Mouse (Mus musculus) natural killer cell, adult 2 months (primary cell): Measurements from ENCODE around the gene Gfra1.
A peak's percentile ranks its signal among the peaks of the same experiment; 100 is the strongest.

Source experiments
- DNase-seq, 2 experiments: peaks; one replicate each; pipeline ENCODE4 v3.0.0; 2022; ENCODE audit warnings: low spot score in 2 of 2

Gene Gfra1

GRCm38 (mm10) chr19:58391796-58392195, 63.9 kb downstream of the Gfra1 start:
- DNase-seq: peak in 1 of 2 experiments; percentile 18

- no peak for DNase-seq
Measured at GRCm38 (mm10) chr19:58389466-58389865, 66.2 kb downstream of the Gfra1 start.

GRCm38 (mm10) chr19:58388851-58389447, 66.8 kb downstream of the Gfra1 start:
- no peak for DNase-seq

GRCm38 (mm10) chr19:58383273-58383672, 72.4 kb downstream of the Gfra1 start:
- no peak for DNase-seq

- no peak for DNase-seq
Measured at GRCm38 (mm10) chr19:58382535-58382934, 73.2 kb downstream of the Gfra1 start.

- DNase-seq: no peak
Measured at GRCm38 (mm10) chr19:58377969-58378368, 77.7 kb downstream of the Gfra1 start.

- no peak for DNase-seq
Measured at GRCm38 (mm10) chr19:58376675-58377102, 79.0 kb downstream of the Gfra1 start.

- no peak for DNase-seq
Measured at GRCm38 (mm10) chr19:58374648-58375047, 81.1 kb downstream of the Gfra1 start.

- no peak for DNase-seq
Measured at GRCm38 (mm10) chr19:58374155-58374554, 81.6 kb downstream of the Gfra1 start.

GRCm38 (mm10) chr19:58368513-58368912, 87.2 kb downstream of the Gfra1 start:
- DNase-seq: no peak

GRCm38 (mm10) chr19:58364688-58365087, 91.0 kb downstream of the Gfra1 start:
- no peak for DNase-seq

GRCm38 (mm10) chr19:58360982-58361381, 94.7 kb downstream of the Gfra1 start:
- DNase-seq: no peak

GRCm38 (mm10) chr19:58358063-58358462, 97.6 kb downstream of the Gfra1 start:
- peak in 1 of 2 experiments; percentile 25 for DNase-seq

- no peak for DNase-seq
Measured at GRCm38 (mm10) chr19:58353953-58354352, 101.8 kb downstream of the Gfra1 start.

- DNase-seq: no peak
Measured at GRCm38 (mm10) chr19:58353260-58353870, 102.3 kb downstream of the Gfra1 start.

GRCm38 (mm10) chr19:58349890-58350408, 105.8 kb downstream of the Gfra1 start:
- DNase-seq: no peak

- DNase-seq: no peak
Measured at GRCm38 (mm10) chr19:58345137-58345536, 110.6 kb downstream of the Gfra1 start.

- no peak for DNase-seq
Measured at GRCm38 (mm10) chr19:58341351-58341750, 114.4 kb downstream of the Gfra1 start.

GRCm38 (mm10) chr19:58340221-58340620, 115.5 kb downstream of the Gfra1 start:
- no peak for DNase-seq

- DNase-seq: no peak
Measured at GRCm38 (mm10) chr19:58336802-58337201, 118.9 kb downstream of the Gfra1 start.

GRCm38 (mm10) chr19:58335585-58336530, 119.9 kb downstream of the Gfra1 start:
- DNase-seq: no peak

GRCm38 (mm10) chr19:58329305-58329704, 126.4 kb downstream of the Gfra1 start:
- no peak for DNase-seq
